Mouse (Mus musculus) embryonic fibroblast, embryonic 13.5 days (primary cell): ENCODE data around the gene Gchfr.

Experiments
- CTCF ChIP-seq: IDR thresholded peaks from 2 replicates; pipeline ENCODE4 v1.5.1; 2011; ENCODE audit warnings: mild to moderate bottlenecking, control low read depth, low read length, moderate library complexity, borderline replicate concordance; ENCODE audit not compliant: insufficient read depth
- POLR2A ChIP-seq: IDR thresholded peaks from 2 replicates; pipeline ENCODE4 v1.6.1; 2011; ENCODE audit warnings: low read depth, mild to moderate bottlenecking, control low read depth, low read length, moderate library complexity

DNA sequence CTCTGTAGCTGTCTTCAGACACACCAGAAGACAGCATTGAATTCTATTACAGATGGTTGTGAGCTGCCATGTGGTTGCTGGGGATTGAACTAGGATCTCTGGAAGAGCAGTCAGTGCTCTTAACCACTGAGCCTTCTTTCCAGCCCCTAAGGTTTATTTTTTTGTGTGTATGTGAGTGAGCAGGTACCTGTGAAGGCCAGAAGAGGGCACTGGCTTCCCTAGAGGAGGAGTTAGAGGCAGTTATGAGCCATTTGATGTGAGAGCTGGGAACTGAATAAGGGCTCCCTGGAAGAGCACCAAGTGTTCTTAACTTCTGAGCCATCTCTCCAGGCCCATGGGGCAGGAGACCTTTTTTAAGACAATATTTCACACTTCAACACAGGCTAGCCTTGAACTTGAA is 2.2 kb upstream of the Gchfr start:
- TF ChIP-seq CTCF (no peak), POLR2A (no peak)
